Mouse (Mus musculus) brain, embryonic 14.5 days (tissue): ENCODE measurements around the gene Hrh1.

Source experiments
- CTCF ChIP-seq: fragments of 200-500 bp; IDR thresholded peaks from 2 replicates; pipeline ENCODE4 v1.5.1; 2012; ENCODE audit warnings: inconsistent platforms, mild to moderate bottlenecking, moderate library complexity, borderline replicate concordance; ENCODE audit not compliant: insufficient read depth, insufficient read length; ENCODE audit errors: extremely low read depth
- POLR2A ChIP-seq: fragments of 200-500 bp; IDR thresholded peaks from 2 replicates; pipeline ENCODE4 v1.6.1; 2012; ENCODE audit warnings: mild to moderate bottlenecking, inconsistent platforms, borderline replicate concordance; ENCODE audit not compliant: poor library complexity, insufficient read depth, insufficient read length, severe bottlenecking; ENCODE audit errors: extremely low read depth

- TF ChIP-seq POLR2A: no peak
- peak; percentile 63; the same call in 1 of the 2 replicates for TF ChIP-seq CTCF
These were observed 65.0 kb downstream of the Hrh1 start for GRCm38 (mm10) chr6:114462747-114463146.
